Mouse (Mus musculus) heart, postnatal 4 days (tissue): ENCODE data around the gene Acox1. TPM values are rescaled to one million over a fixed set of nuclear protein-coding genes. Genes with fewer than 3 reads are reported as not detected.

ENCODE experiments used
- DNase-seq: peaks from one replicate; pipeline ENCODE4 v3.0.0; 2021
- total RNA-seq, 2 experiments: library from RNA; stranded (reverse); gene quantifications; 2 replicates each; pipeline ENCODE4 v1.2.3; 2021

Gene Acox1
- total RNA-seq, 2 experiments from 2014 or later, result 70.3 to 73.3 TPM

GRCm38 (mm10) chr11:116129091-116129790 lies 69.6 kb downstream of the Acox1 start:
- DNase-seq, result no peak

- DNase-seq, result peak; percentile 36
Observed at GRCm38 (mm10) chr11:116127986-116128385, 70.9 kb downstream of the Acox1 start.

GRCm38 (mm10) chr11:116127156-116127980 lies 71.5 kb downstream of the Acox1 start, which contains the start of gene Trim47:
Gene Trim47 (minus strand): TSS chr11:116127210.
- DNase-seq, result peak; percentile 91

GRCm38 (mm10) chr11:116126261-116126660 lies 72.6 kb downstream of the Acox1 start:
- DNase-seq, result no peak

Other genes starting within 250 kb of the Acox1 start
- 1 to 10 TPM; 5.0 to 5.4 TPM for gene Itgb4, start 224.3 kb downstream of the Acox1 start, total RNA-seq
- gene Galk1, start 186.3 kb downstream of the Acox1 start, total RNA-seq, result 10 to 100 TPM; 52.9 to 54.3 TPM
- 100 to 1,000 TPM; 466 to 502 TPM for gene H3f3b, start 171.1 kb downstream of the Acox1 start, total RNA-seq
- 10 to 100 TPM; 22.3 to 25.0 TPM for gene Unk, start 168.7 kb downstream of the Acox1 start, total RNA-seq
- gene Unc13d, start 121.1 kb downstream of the Acox1 start, total RNA-seq, result under 1 TPM; 0.88 to 0.95 TPM
- 100 to 1,000 TPM; 107 TPM for gene Wbp2, start 112.0 kb downstream of the Acox1 start, total RNA-seq
- gene Trim47, start 71.8 kb downstream of the Acox1 start, total RNA-seq, result 10 to 100 TPM; 47.1 to 50.9 TPM
- 1 to 10 TPM; 4.3 to 4.8 TPM for gene Trim65, start 67.9 kb downstream of the Acox1 start, total RNA-seq
- 10 to 100 TPM; 52.5 to 55.3 TPM for gene Mrpl38, start 60.2 kb downstream of the Acox1 start, total RNA-seq
- gene Fbf1, start 30.9 kb downstream of the Acox1 start, total RNA-seq, result 10 to 100 TPM; 20.2 to 21.5 TPM
- 10 to 100 TPM; 32.7 to 39.6 TPM for gene Ten1, start 190 bp downstream of the Acox1 start, total RNA-seq
- gene Evpl, start 39.0 kb upstream of the Acox1 start, total RNA-seq, result 1 to 10 TPM; 1.2 to 1.6 TPM
- gene Srp68, start 75.2 kb upstream of the Acox1 start, total RNA-seq, result 10 to 100 TPM; 60.5 to 61.7 TPM
- gene Galr2, start 81.9 kb upstream of the Acox1 start, total RNA-seq, result not detected
- 10 to 100 TPM; 54.0 to 62.6 TPM for gene Exoc7, start 108.2 kb upstream of the Acox1 start, total RNA-seq
- under 1 TPM in 1 of 2 experiments, not detected in 1; 0.23 TPM for gene Foxj1, start 136.4 kb upstream of the Acox1 start, total RNA-seq
- 10 to 100 TPM; 11.9 to 12.4 TPM for gene Rnf157, start 214.0 kb upstream of the Acox1 start, total RNA-seq
- 10 to 100 TPM; 52.8 to 55.5 TPM for gene Ubald2, start 235.0 kb upstream of the Acox1 start, total RNA-seq